Mouse (Mus musculus): ENCODE measurements around the gene Lpp.

DNA sequence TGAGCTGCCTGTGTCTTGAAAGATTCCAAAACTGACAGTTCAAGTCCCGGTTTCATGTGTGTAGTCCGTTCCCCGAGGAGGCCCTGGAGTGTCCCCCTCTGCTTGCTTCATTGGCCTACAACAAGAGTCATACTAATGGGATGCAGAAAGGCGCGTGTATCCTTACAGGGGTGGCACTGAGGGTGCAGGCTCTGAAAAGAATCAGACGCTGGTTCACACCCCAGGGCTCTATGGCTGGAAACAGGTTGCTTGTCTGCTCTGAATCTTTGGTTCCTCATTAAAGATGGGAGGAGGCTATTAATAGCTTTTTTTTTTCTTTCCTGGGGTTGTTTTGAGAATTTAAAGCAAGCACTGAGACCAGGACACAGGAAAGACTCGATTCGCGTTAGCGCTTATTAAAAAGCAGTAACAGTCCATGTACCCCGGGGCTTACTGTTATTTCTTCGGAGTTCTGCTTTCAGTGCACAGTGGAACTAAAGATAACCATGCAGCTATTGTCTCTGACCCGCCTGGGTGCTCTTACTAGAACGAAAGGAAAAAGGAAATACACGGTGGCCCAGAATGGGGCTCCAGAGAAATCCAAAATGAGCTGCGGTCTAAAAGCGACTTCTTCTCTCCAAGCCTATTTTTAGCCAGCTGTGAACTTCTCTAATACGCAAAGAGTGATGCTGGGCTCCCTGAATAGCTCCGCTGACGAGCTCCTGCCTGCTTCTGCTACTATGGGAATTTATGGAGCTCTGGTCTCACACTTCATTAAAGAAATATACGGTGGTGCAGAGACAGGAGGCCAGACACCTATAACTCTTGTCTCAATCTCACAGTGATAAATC is 45.5 kb upstream of the Lpp start:
- TF ChIP-seq CTCF (IDR thresholded peaks at IDR 0.05; ENCODE audit: control insufficient read depth, insufficient read depth, low read length) (no peak), POLR2A (IDR thresholded peaks at IDR 0.05; ENCODE audit: borderline replicate concordance, control insufficient read depth, low read depth, low read length) (no peak)
